ENCODE assay signal across 8 mouse cellular contexts in genomic region chr3:89348911-89349868, GRCm38 (mm10). TPM values are rescaled to one million over a fixed set of nuclear protein-coding genes. Genes with fewer than 3 reads are reported as not detected.
DNase-seq lines count a peak whose midpoint lies in the region; ATAC-seq lines count a peak whose summit lies in the region.

No protein-coding gene starts in this region.

- peak overlapping the region; percentile 70 for H3K9ac ChIP-seq in forebrain, embryonic 16.5 days (replicated peaks; ENCODE audit: low read depth, low read length)
- H3K9ac ChIP-seq in hindbrain, embryonic 14.5 days, result peak overlapping the region; percentile 72
- H3K9ac ChIP-seq in liver, embryonic 12.5 days, result peak overlapping the region; percentile 52
- H3K9ac ChIP-seq in neural tube, embryonic 11.5 days (ENCODE audit: low read length), result peak overlapping the region; percentile 58

- H3K4me2 ChIP-seq in forebrain, embryonic 16.5 days (ENCODE audit: low read length), result peak overlapping the region; percentile 97
- peak overlapping the region; percentile 92 for H3K4me2 ChIP-seq in hindbrain, embryonic 14.5 days (replicated peaks)
- H3K4me2 ChIP-seq in liver, embryonic 12.5 days, result peak overlapping the region; percentile 81
- H3K4me2 ChIP-seq in neural tube, embryonic 11.5 days (ENCODE audit: low read depth), result peak overlapping the region; percentile 94

- peak overlapping the region; percentile 84; the same call in 1 of the 2 replicates for H3K27ac ChIP-seq in forebrain, embryonic 16.5 days (ENCODE audit: low read length)
- peak overlapping the region; percentile 87 for H3K27ac ChIP-seq in hindbrain, embryonic 14.5 days
- H3K27ac ChIP-seq in liver, embryonic 12.5 days, result no peak overlapping the region
- H3K27ac ChIP-seq in neural tube, embryonic 11.5 days (ENCODE audit: low read depth, low read length), result no peak overlapping the region

- peak; percentile 41 for ATAC-seq in forebrain, embryonic 16.5 days
- ATAC-seq in hindbrain, embryonic 14.5 days (ENCODE audit: low FRiP score), result peak; percentile 45
- no peak for ATAC-seq in liver, embryonic 12.5 days
- ATAC-seq in neural tube, embryonic 11.5 days (ENCODE audit: insufficient read depth, low FRiP score, low TSS enrichment), result peak; percentile 17; the same call in 1 of the 2 replicates

- H3K4me1 ChIP-seq in forebrain, embryonic 16.5 days (replicated peaks; ENCODE audit: control insufficient read depth, insufficient read depth, low read length), result peaks cover 12% of the 10 kb centered on the region; the same call in 1 of the 2 replicates
- 0 out of 2 replicates have a peak, but pooled peaks cover 15% of the 10 kb centered on the region for H3K4me1 ChIP-seq in hindbrain, embryonic 14.5 days (replicated peaks; ENCODE audit: control insufficient read depth, insufficient read depth, low read length)
- H3K4me1 ChIP-seq in liver, embryonic 12.5 days, result peaks cover 21% of the 10 kb centered on the region
- peaks cover 7% of the 10 kb centered on the region for H3K4me1 ChIP-seq in neural tube, embryonic 11.5 days (ENCODE audit: control insufficient read depth, insufficient read depth, low read length)

- peak overlapping the region; percentile 69 for H3K4me3 ChIP-seq in forebrain, embryonic 16.5 days (replicated peaks; ENCODE audit: low read length)
- H3K4me3 ChIP-seq in hindbrain, embryonic 14.5 days (replicated peaks; ENCODE audit: low read length), result peak overlapping the region; percentile 50
- H3K4me3 ChIP-seq in liver, embryonic 12.5 days, result peak overlapping the region; percentile 60
- H3K4me3 ChIP-seq in neural tube, embryonic 11.5 days (ENCODE audit: low read depth, low read length), result peak overlapping the region; percentile 55

- no peaks in the 10 kb centered on the region for H3K27me3 ChIP-seq in forebrain, embryonic 16.5 days (replicated peaks; ENCODE audit: control insufficient read depth, insufficient read depth, low read length)
- peaks cover 15% of the 10 kb centered on the region; the same call in 1 of the 2 replicates for H3K27me3 ChIP-seq in hindbrain, embryonic 14.5 days (ENCODE audit: control insufficient read depth, insufficient read depth, low read length)
- peaks cover 74% of the 10 kb centered on the region for H3K27me3 ChIP-seq in liver, embryonic 12.5 days (replicated peaks)
- H3K27me3 ChIP-seq in neural tube, embryonic 11.5 days (ENCODE audit: control insufficient read depth, insufficient read depth, low read length), result peaks cover 7% of the 10 kb centered on the region; the same call in 1 of the 2 replicates

- DNase-seq in ovary, postnatal 10 days (ENCODE audit: low spot score), result peak; percentile 49
- DNase-seq in ovary, adult 18-20 months (ENCODE audit: low spot score), result no peak
- DNase-seq in brain, adult 2 months (ENCODE audit: low read depth, low spot score), result peak; percentile 57
- no peak for DNase-seq in hindbrain, embryonic 14.5 days (ENCODE audit: low spot score)
- peak; percentile 49 for DNase-seq in neural tube, embryonic 11.5 days (ENCODE audit: low spot score)
- DNase-seq in right cerebral cortex, postnatal 4 days, result no peak

- H3K36me3 ChIP-seq in forebrain, embryonic 16.5 days (ENCODE audit: control insufficient read depth, insufficient read depth), result no peaks in the 10 kb centered on the region; the same call in 1 of the 2 replicates
- H3K36me3 ChIP-seq in hindbrain, embryonic 14.5 days (replicated peaks; ENCODE audit: control insufficient read depth, insufficient read depth), result 0 out of 2 replicates have a peak, but pooled peaks cover 1% of the 10 kb centered on the region
- no peaks in the 10 kb centered on the region for H3K36me3 ChIP-seq in liver, embryonic 12.5 days
- H3K36me3 ChIP-seq in neural tube, embryonic 11.5 days (ENCODE audit: control insufficient read depth, insufficient read depth, low read length), result no peaks in the 10 kb centered on the region; the same call in 1 of the 2 replicates

- WGBS in forebrain, embryonic 16.5 days, result under 1% methylated on average over 38 of the region's 38 CpGs
- WGBS in hindbrain, embryonic 14.5 days, result 1% methylated on average over 38 of the region's 38 CpGs
- 4% methylated on average over 38 of the region's 38 CpGs for WGBS in liver, embryonic 12.5 days (ENCODE audit: insufficient replicate concordance)
- WGBS in neural tube, embryonic 11.5 days, result under 1% methylated on average over 38 of the region's 38 CpGs

- H3K9me3 ChIP-seq in forebrain, embryonic 16.5 days (ENCODE audit: control insufficient read depth, low read length), result no peaks in the 10 kb centered on the region
- H3K9me3 ChIP-seq in hindbrain, embryonic 14.5 days (ENCODE audit: control insufficient read depth, low read length), result no peaks in the 10 kb centered on the region
- H3K9me3 ChIP-seq in liver, embryonic 12.5 days (replicated peaks), result no peaks in the 10 kb centered on the region
- H3K9me3 ChIP-seq in neural tube, embryonic 11.5 days (ENCODE audit: control insufficient read depth, low read length), result no peaks in the 10 kb centered on the region

RNA-seq across cellular contexts. Expression of gene Adam15, which starts 0.6 kb away (rescaled TPM):
- 40.4 and 55.2 TPM in 2 replicates for polyA plus RNA-seq in forebrain, embryonic 16.5 days (2015; fragmentation: Nextera tagmentation; extraction: Ambion mirVana)
- 40.8 and 44.0 TPM in 2 replicates for polyA plus RNA-seq in hindbrain, embryonic 14.5 days (2014; fragmentation: Nextera tagmentation; extraction: Ambion mirVana)
- polyA plus RNA-seq in liver, embryonic 12.5 days (2016; fragmentation: Nextera tagmentation; extraction: Ambion mirVana), result 14.1 and 14.5 TPM in 2 replicates
- polyA plus RNA-seq in neural tube, embryonic 11.5 days (2014; fragmentation: Nextera tagmentation; extraction: Ambion mirVana), result 16.3 and 18.3 TPM in 2 replicates

RNA-seq across cellular contexts. Expression of gene Efna4, which starts 11.4 kb away (rescaled TPM):
- polyA plus RNA-seq in forebrain, embryonic 16.5 days (2015; fragmentation: Nextera tagmentation; extraction: Ambion mirVana), result 14.1 and 16.7 TPM in 2 replicates
- polyA plus RNA-seq in hindbrain, embryonic 14.5 days (2014; fragmentation: Nextera tagmentation; extraction: Ambion mirVana), result 4.4 and 4.9 TPM in 2 replicates
- polyA plus RNA-seq in liver, embryonic 12.5 days (2016; fragmentation: Nextera tagmentation; extraction: Ambion mirVana), result 2.1 and 2.3 TPM in 2 replicates
- polyA plus RNA-seq in neural tube, embryonic 11.5 days (2014; fragmentation: Nextera tagmentation; extraction: Ambion mirVana), result 20.5 and 21.6 TPM in 2 replicates

RNA-seq across cellular contexts. Expression of gene Dcst2, which starts 12.6 kb away (rescaled TPM):
- 0.27 TPM in 1 of 2 replicates, not detected in the other for polyA plus RNA-seq in forebrain, embryonic 16.5 days (2015; fragmentation: Nextera tagmentation; extraction: Ambion mirVana)
- 0.12 and 0.21 TPM in 2 replicates for polyA plus RNA-seq in hindbrain, embryonic 14.5 days (2014; fragmentation: Nextera tagmentation; extraction: Ambion mirVana)
- 0.05 and 0.06 TPM in 2 replicates for polyA plus RNA-seq in liver, embryonic 12.5 days (2016; fragmentation: Nextera tagmentation; extraction: Ambion mirVana)
- polyA plus RNA-seq in neural tube, embryonic 11.5 days (2014; fragmentation: Nextera tagmentation; extraction: Ambion mirVana), result 0.20 TPM in 1 of 2 replicates, not detected in the other

RNA-seq across cellular contexts. Expression of gene Dcst1, which starts 15.9 kb away (rescaled TPM):
- polyA plus RNA-seq in forebrain, embryonic 16.5 days (2015; fragmentation: Nextera tagmentation; extraction: Ambion mirVana), result 1.2 and 1.3 TPM in 2 replicates
- polyA plus RNA-seq in hindbrain, embryonic 14.5 days (2014; fragmentation: Nextera tagmentation; extraction: Ambion mirVana), result 0.43 and 1.1 TPM in 2 replicates
- polyA plus RNA-seq in liver, embryonic 12.5 days (2016; fragmentation: Nextera tagmentation; extraction: Ambion mirVana), result not detected in 2 replicates
- 0.31 and 0.41 TPM in 2 replicates for polyA plus RNA-seq in neural tube, embryonic 11.5 days (2014; fragmentation: Nextera tagmentation; extraction: Ambion mirVana)

RNA-seq across cellular contexts. Expression of gene Efna3, which starts 26.4 kb away (rescaled TPM):
- polyA plus RNA-seq in forebrain, embryonic 16.5 days (2015; fragmentation: Nextera tagmentation; extraction: Ambion mirVana), result 55.3 and 55.8 TPM in 2 replicates
- 62.5 and 70.3 TPM in 2 replicates for polyA plus RNA-seq in hindbrain, embryonic 14.5 days (2014; fragmentation: Nextera tagmentation; extraction: Ambion mirVana)
- 0.65 and 1.0 TPM in 2 replicates for polyA plus RNA-seq in liver, embryonic 12.5 days (2016; fragmentation: Nextera tagmentation; extraction: Ambion mirVana)
- polyA plus RNA-seq in neural tube, embryonic 11.5 days (2014; fragmentation: Nextera tagmentation; extraction: Ambion mirVana), result 32.7 and 36.5 TPM in 2 replicates

Comparison
In these comparisons a context has a peak if more than half of its experiments do, and no peak if none do; other contexts are left out.
1. DNase-seq: peak in ovary, postnatal 10 days (single experiment), brain, adult 2 months (single experiment) and neural tube, embryonic 11.5 days (single experiment); none in ovary, adult 18-20 months (single experiment), hindbrain, embryonic 14.5 days (single experiment) and right cerebral cortex, postnatal 4 days (single experiment).
2. H3K27ac ChIP-seq: peak in forebrain, embryonic 16.5 days (single experiment) and hindbrain, embryonic 14.5 days (single experiment); none in liver, embryonic 12.5 days (single experiment) and neural tube, embryonic 11.5 days (single experiment).
3. Peak in every context shown above with its lines, with median percentiles within 50 percentile points of each other: H3K4me2 ChIP-seq, H3K4me3 ChIP-seq and H3K9ac ChIP-seq.